8 mouse cellular contexts compared by ENCODE assay signal in genomic region chr2:37451667-37452375, GRCm38 (mm10). TPM values are rescaled to one million over a fixed set of nuclear protein-coding genes. Genes with fewer than 3 reads are reported as not detected.
DNase-seq lines count a peak whose midpoint lies in the region; ATAC-seq lines count a peak whose summit lies in the region.

No protein-coding gene starts in this region.

- no peaks in the 10 kb centered on the region for H3K36me3 ChIP-seq in heart, embryonic 14.5 days (ENCODE audit: control insufficient read depth, insufficient read depth, low read length)
- H3K36me3 ChIP-seq in liver, embryonic 13.5 days, result no peaks in the 10 kb centered on the region
- H3K36me3 ChIP-seq in stomach, embryonic 16.5 days (ENCODE audit: control insufficient read depth, insufficient read depth, low read length), result no peaks in the 10 kb centered on the region

- H3K27me3 ChIP-seq in heart, embryonic 14.5 days (ENCODE audit: control insufficient read depth, insufficient read depth, low read length), result no peaks in the 10 kb centered on the region
- no peaks in the 10 kb centered on the region for H3K27me3 ChIP-seq in liver, embryonic 13.5 days
- H3K27me3 ChIP-seq in stomach, embryonic 16.5 days (ENCODE audit: control insufficient read depth, insufficient read depth, low read length), result no peaks in the 10 kb centered on the region

- peak; percentile 97 for DNase-seq in CD4-positive helper T cell, adult 2 months (ENCODE audit: low read depth, low spot score)
- DNase-seq in brain, embryonic 18.5 days (ENCODE audit: low read depth, low spot score), result peak; percentile 88
- peak; percentile 96 for DNase-seq in kidney, postnatal 14 days
- peak; percentile 91 for DNase-seq in liver, embryonic 13.5 days
- DNase-seq in neural tube, embryonic 10.5 days (ENCODE audit: extremely low spot score, low spot score), result peak; percentile 91

- no peaks in the 10 kb centered on the region for H3K9me3 ChIP-seq in heart, embryonic 14.5 days (ENCODE audit: control insufficient read depth, low read length)
- no peaks in the 10 kb centered on the region for H3K9me3 ChIP-seq in liver, embryonic 13.5 days (replicated peaks)
- no peaks in the 10 kb centered on the region for H3K9me3 ChIP-seq in stomach, embryonic 16.5 days (replicated peaks; ENCODE audit: control insufficient read depth, low read length)

- peak overlapping the region; percentile 76 to 78 for H3K27ac ChIP-seq in heart, embryonic 14.5 days (replicated peaks in 1 of 2; ENCODE audit: control insufficient read depth in 1 of 2, insufficient read depth in 1 of 2, low read depth in 2 of 2, low read length in 2 of 2)
- H3K27ac ChIP-seq in liver, embryonic 13.5 days, result peak overlapping the region; percentile 82
- H3K27ac ChIP-seq in stomach, embryonic 16.5 days (ENCODE audit: low read length), result peak overlapping the region; percentile 89

- H3K4me2 ChIP-seq in heart, embryonic 14.5 days (ENCODE audit: low read length), result peak overlapping the region; percentile 63
- peak overlapping the region; percentile 94 for H3K4me2 ChIP-seq in liver, embryonic 13.5 days
- peak overlapping the region; percentile 66 for H3K4me2 ChIP-seq in stomach, embryonic 16.5 days (ENCODE audit: low read depth, low read length)

- WGBS in heart, embryonic 14.5 days, result 9% methylated on average over 34 of the region's 44 CpGs
- 6% methylated on average over 42 of the region's 44 CpGs for WGBS in liver, embryonic 13.5 days (ENCODE audit: insufficient replicate concordance)
- 7% methylated on average over 44 of the region's 44 CpGs for WGBS in stomach, embryonic 16.5 days

- ATAC-seq in erythroid progenitor cell, adult 5-6 weeks (replicated peaks; ENCODE audit: low FRiP score, poor library complexity, severe bottlenecking), result peak; percentile 100
- ATAC-seq in heart, embryonic 14.5 days (ENCODE audit: insufficient number of reproducible peaks, insufficient read depth, low FRiP score, low read depth), result peak; percentile 97
- peak; percentile 99 for ATAC-seq in liver, embryonic 13.5 days (ENCODE audit: low read depth)
- peak; percentile 98 for ATAC-seq in stomach, embryonic 16.5 days (ENCODE audit: insufficient read depth, low FRiP score)

- H3K4me1 ChIP-seq in heart, embryonic 14.5 days (ENCODE audit: control insufficient read depth in 2 of 2, insufficient read depth in 2 of 2, low read length in 2 of 2), result peaks cover 0 to 6% of the 10 kb centered on the region in 2 experiments; a peak in 2 of 4 replicates
- peaks cover 37% of the 10 kb centered on the region for H3K4me1 ChIP-seq in liver, embryonic 13.5 days (replicated peaks)
- peaks cover 5% of the 10 kb centered on the region; the same call in 1 of the 2 replicates for H3K4me1 ChIP-seq in stomach, embryonic 16.5 days (ENCODE audit: control insufficient read depth, insufficient read depth, low read length)

- H3K4me3 ChIP-seq in heart, embryonic 14.5 days (ENCODE audit: control insufficient read depth in 1 of 2, insufficient read depth in 1 of 2, low read depth in 1 of 2, low read length in 2 of 2), result peak overlapping the region; percentile 76 to 92
- peak overlapping the region; percentile 94 for H3K4me3 ChIP-seq in liver, embryonic 13.5 days (replicated peaks)
- peak overlapping the region; percentile 80 for H3K4me3 ChIP-seq in stomach, embryonic 16.5 days (replicated peaks; ENCODE audit: low read length)

- peak overlapping the region; percentile 91 for H3K9ac ChIP-seq in heart, embryonic 14.5 days (ENCODE audit: low read length)
- peak overlapping the region; percentile 95 for H3K9ac ChIP-seq in liver, embryonic 13.5 days
- peak overlapping the region; percentile 88 for H3K9ac ChIP-seq in stomach, embryonic 16.5 days (ENCODE audit: low read length)

RNA-seq across cellular contexts. Expression of gene Rabgap1, which starts 8.7 kb away (rescaled TPM):
- 5.4 and 5.9 TPM in 2 replicates for total RNA-seq in erythroid progenitor cell, adult 5-6 weeks (2015; ENCODE audit: low replicate concordance)
- 15.4 and 21.3 TPM in 2 replicates for total RNA-seq in erythroid progenitor cell, adult 5-6 weeks (2017; ENCODE audit: low replicate concordance)
- 34.1 and 40.6 TPM in 2 replicates for polyA plus RNA-seq in heart, embryonic 14.5 days (2014; fragmentation: Nextera tagmentation; extraction: Ambion mirVana)
- 7.4 and 8.8 TPM in 2 replicates for polyA plus RNA-seq in liver, embryonic 13.5 days (2015; fragmentation: Nextera tagmentation; extraction: Ambion mirVana)
- polyA plus RNA-seq in stomach, embryonic 16.5 days (2015; fragmentation: Nextera tagmentation; extraction: Ambion mirVana), result 30.8 and 36.5 TPM in 2 replicates

RNA-seq across cellular contexts. Expression of gene Zbtb6, which starts 8.8 kb away (rescaled TPM):
- total RNA-seq in erythroid progenitor cell, adult 5-6 weeks (2015; ENCODE audit: low replicate concordance), result 6.5 and 14.3 TPM in 2 replicates
- 13.2 and 22.3 TPM in 2 replicates for total RNA-seq in erythroid progenitor cell, adult 5-6 weeks (2017; ENCODE audit: low replicate concordance)
- polyA plus RNA-seq in heart, embryonic 14.5 days (2014; fragmentation: Nextera tagmentation; extraction: Ambion mirVana), result 2.5 and 2.9 TPM in 2 replicates
- polyA plus RNA-seq in liver, embryonic 13.5 days (2015; fragmentation: Nextera tagmentation; extraction: Ambion mirVana), result 2.4 and 3.6 TPM in 2 replicates
- polyA plus RNA-seq in stomach, embryonic 16.5 days (2015; fragmentation: Nextera tagmentation; extraction: Ambion mirVana), result 8.7 and 9.5 TPM in 2 replicates

RNA-seq across cellular contexts. Expression of gene Zbtb26, which starts 8.9 kb away (rescaled TPM):
- total RNA-seq in erythroid progenitor cell, adult 5-6 weeks (2015; ENCODE audit: low replicate concordance), result 5.4 and 9.2 TPM in 2 replicates
- 6.4 and 8.0 TPM in 2 replicates for total RNA-seq in erythroid progenitor cell, adult 5-6 weeks (2017; ENCODE audit: low replicate concordance)
- polyA plus RNA-seq in heart, embryonic 14.5 days (2014; fragmentation: Nextera tagmentation; extraction: Ambion mirVana), result 5.1 and 5.4 TPM in 2 replicates
- polyA plus RNA-seq in liver, embryonic 13.5 days (2015; fragmentation: Nextera tagmentation; extraction: Ambion mirVana), result 1.7 and 2.1 TPM in 2 replicates
- 6.6 and 7.0 TPM in 2 replicates for polyA plus RNA-seq in stomach, embryonic 16.5 days (2015; fragmentation: Nextera tagmentation; extraction: Ambion mirVana)

RNA-seq across cellular contexts. Expression of gene Rc3h2, which starts 29.1 kb away (rescaled TPM):
- total RNA-seq in erythroid progenitor cell, adult 5-6 weeks (2015; ENCODE audit: low replicate concordance), result 37.8 and 40.7 TPM in 2 replicates
- total RNA-seq in erythroid progenitor cell, adult 5-6 weeks (2017; ENCODE audit: low replicate concordance), result 48.0 and 62.0 TPM in 2 replicates
- polyA plus RNA-seq in heart, embryonic 14.5 days (2014; fragmentation: Nextera tagmentation; extraction: Ambion mirVana), result 14.9 and 15.4 TPM in 2 replicates
- 3.7 and 4.0 TPM in 2 replicates for polyA plus RNA-seq in liver, embryonic 13.5 days (2015; fragmentation: Nextera tagmentation; extraction: Ambion mirVana)
- polyA plus RNA-seq in stomach, embryonic 16.5 days (2015; fragmentation: Nextera tagmentation; extraction: Ambion mirVana), result 11.5 and 12.7 TPM in 2 replicates

Comparison
In these comparisons a context has a peak if more than half of its experiments do, and no peak if none do; other contexts are left out.
1. Peak in every context shown above with its lines: DNase-seq, ATAC-seq, H3K4me3 ChIP-seq and H3K27ac ChIP-seq.